Mouse (Mus musculus) erythroblast, embryonic 14.5 days (primary cell): ENCODE measurements around the gene Ubqln1. TPM values are rescaled to one million over a fixed set of nuclear protein-coding genes. Genes with fewer than 3 reads are reported as not detected.

ENCODE experiments used
- H3K27me3 ChIP-seq: 2 replicates; pipeline ENCODE4 v1.6.1; 2012; ENCODE audit warnings: inconsistent platforms; ENCODE audit not compliant: control insufficient read depth
- H3K36me3 ChIP-seq: 2 replicates; pipeline ENCODE4 v1.6.1; 2012; ENCODE audit warnings: mild to moderate bottlenecking, inconsistent platforms; ENCODE audit not compliant: control insufficient read depth
- H3K4me1 ChIP-seq: 2 replicates; pipeline ENCODE4 v1.6.1; 2012; ENCODE audit warnings: inconsistent platforms; ENCODE audit not compliant: control insufficient read depth
- H3K4me3 ChIP-seq: replicated peaks from 2 replicates; pipeline ENCODE3; 2012; ENCODE audit warnings: moderate library complexity, mild to moderate bottlenecking, inconsistent platforms
- H3K9me3 ChIP-seq: 2 replicates; pipeline ENCODE4 v1.6.1; 2012; ENCODE audit warnings: low read length, inconsistent platforms, mixed read lengths; ENCODE audit not compliant: control insufficient read depth
- GATA1 ChIP-seq: IDR thresholded peaks from 2 replicates; pipeline ENCODE4 v1.6.1; 2012; ENCODE audit warnings: low read length, inconsistent platforms, mixed read lengths
- TAL1 ChIP-seq: IDR thresholded peaks from 3 replicates; pipeline ENCODE4 v1.6.1; 2012; ENCODE audit warnings: low read length, inconsistent platforms, mixed read lengths
- polyA plus RNA-seq: library from polyadenylated mRNA; stranded (reverse); fragments of >175 nt; gene quantifications from 2 replicates; pipeline ENCODE4 v1.2.3, GENCODE M21; 2012

Ubqln1 gene
- polyA plus RNA-seq, 1 experiment, result 4.3 TPM

DNA sequence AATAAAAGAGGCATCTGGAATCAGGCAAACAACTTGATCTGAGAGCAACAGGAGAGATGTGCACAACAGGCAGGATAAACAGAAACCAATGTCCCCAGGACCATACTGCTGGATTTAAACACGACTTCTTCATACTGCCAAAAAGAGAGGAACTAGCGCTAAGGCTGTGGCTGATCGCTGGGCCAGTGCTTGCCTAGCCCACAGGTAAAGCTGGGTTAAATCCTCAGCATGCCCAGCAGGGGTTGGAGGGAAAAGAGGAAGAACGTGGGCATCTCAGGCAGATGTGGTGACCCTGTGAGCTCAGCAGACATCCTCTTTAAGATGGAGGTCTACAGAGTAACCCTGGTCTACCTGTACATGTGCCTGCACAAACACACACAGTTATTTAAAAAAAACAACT lies 10.5 kb downstream of the Ubqln1 start:
- H3K36me3 ChIP-seq, result peaks cover 4% of the 10 kb centered on the region
- TF ChIP-seq GATA1 (no peak), TAL1 (no peak)
- no peaks in the 10 kb centered on the region for H3K27me3 ChIP-seq
- no peaks in the 10 kb centered on the region for H3K9me3 ChIP-seq
- H3K4me1 ChIP-seq, result peaks cover 22% of the 10 kb centered on the region
- H3K4me3 ChIP-seq, result no peak overlapping the region

DNA sequence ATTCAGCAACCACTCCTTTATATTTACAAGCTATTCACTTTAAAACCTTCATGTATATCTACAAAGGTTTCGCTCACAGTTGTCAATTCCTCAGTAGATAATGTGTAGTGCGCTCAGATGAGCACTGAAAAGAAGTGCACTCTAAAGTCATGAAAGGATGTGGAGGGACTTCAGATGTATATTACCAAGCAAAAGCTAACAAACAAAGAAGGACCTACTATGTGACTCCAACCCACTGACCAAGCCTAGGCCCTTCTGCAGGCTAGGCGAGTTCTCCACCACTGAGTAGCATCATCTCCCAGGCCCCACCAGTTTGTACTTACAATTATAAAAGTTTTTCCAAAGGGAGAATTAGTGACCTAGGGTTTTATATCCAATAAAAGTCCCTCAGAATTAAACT lies 11.3 kb downstream of the Ubqln1 start:
- no peaks in the 10 kb centered on the region for H3K27me3 ChIP-seq
- H3K4me3 ChIP-seq, result no peak overlapping the region
- H3K9me3 ChIP-seq, result no peaks in the 10 kb centered on the region
- TF ChIP-seq TAL1 (no peak), GATA1 (no peak)
- peaks cover 16% of the 10 kb centered on the region for H3K4me1 ChIP-seq
- peaks cover 4% of the 10 kb centered on the region for H3K36me3 ChIP-seq

DNA sequence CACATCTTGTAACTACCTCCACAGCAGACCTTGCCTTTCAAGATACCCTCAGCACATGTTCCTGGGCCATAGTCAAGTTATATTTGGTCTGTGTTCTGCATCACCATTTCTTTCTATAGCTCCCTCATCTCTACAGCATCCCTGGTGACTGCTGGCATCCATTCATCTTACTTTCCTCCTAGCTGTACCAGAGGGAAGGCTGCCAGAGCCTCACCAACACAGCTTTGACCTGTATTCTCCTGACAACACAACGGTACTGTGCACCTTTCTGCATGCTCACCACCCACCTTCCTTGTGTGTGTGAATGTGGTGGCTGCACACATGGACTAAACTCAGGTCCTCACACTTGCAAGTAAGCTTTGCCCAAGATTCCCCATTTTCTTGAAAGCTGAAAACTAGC lies 12.6 kb downstream of the Ubqln1 start:
- no peak overlapping the region for H3K4me3 ChIP-seq
- H3K36me3 ChIP-seq, result peaks cover 7% of the 10 kb centered on the region
- H3K27me3 ChIP-seq, result no peaks in the 10 kb centered on the region
- no peaks in the 10 kb centered on the region for H3K9me3 ChIP-seq
- H3K4me1 ChIP-seq, result peaks cover 16% of the 10 kb centered on the region
- no peak for TF ChIP-seq TAL1
- TF ChIP-seq GATA1, result no peak

- Histone ChIP-seq H3K36me3 (peaks cover 17% of the 10 kb centered on the region), H3K9me3 (no peaks in the 10 kb centered on the region), H3K27me3 (no peaks in the 10 kb centered on the region), H3K4me3 (no peak overlapping the region), H3K4me1 (peaks cover 16% of the 10 kb centered on the region)
- TF ChIP-seq GATA1 (no peak), TAL1 (no peak)
Measured at GRCm38 (mm10) chr13:58201908-58202307, 13.5 kb downstream of the Ubqln1 start.

DNA sequence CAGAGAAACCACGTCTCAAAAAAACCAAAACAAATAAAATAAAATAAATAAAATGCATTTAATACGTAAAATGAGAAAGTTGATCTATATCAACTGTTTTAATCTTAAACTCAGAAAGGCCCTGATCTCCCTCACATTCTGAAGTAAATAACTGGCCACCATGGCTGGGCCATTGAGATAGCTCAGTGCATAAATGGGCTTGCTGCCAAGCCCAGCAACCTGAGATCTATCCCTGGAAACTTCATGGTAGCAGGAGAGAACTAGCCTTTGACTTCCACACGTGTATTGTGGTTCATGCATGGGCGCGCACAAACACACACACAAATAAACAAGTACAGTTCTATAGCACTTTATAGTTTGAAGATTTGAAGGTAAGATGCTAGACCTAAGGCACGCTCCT lies 14.1 kb downstream of the Ubqln1 start:
- peaks cover 12% of the 10 kb centered on the region for H3K4me1 ChIP-seq
- TF ChIP-seq TAL1 (no peak), GATA1 (no peak)
- no peaks in the 10 kb centered on the region for H3K9me3 ChIP-seq
- peaks cover 18% of the 10 kb centered on the region for H3K36me3 ChIP-seq
- no peak overlapping the region for H3K4me3 ChIP-seq
- no peaks in the 10 kb centered on the region for H3K27me3 ChIP-seq

DNA sequence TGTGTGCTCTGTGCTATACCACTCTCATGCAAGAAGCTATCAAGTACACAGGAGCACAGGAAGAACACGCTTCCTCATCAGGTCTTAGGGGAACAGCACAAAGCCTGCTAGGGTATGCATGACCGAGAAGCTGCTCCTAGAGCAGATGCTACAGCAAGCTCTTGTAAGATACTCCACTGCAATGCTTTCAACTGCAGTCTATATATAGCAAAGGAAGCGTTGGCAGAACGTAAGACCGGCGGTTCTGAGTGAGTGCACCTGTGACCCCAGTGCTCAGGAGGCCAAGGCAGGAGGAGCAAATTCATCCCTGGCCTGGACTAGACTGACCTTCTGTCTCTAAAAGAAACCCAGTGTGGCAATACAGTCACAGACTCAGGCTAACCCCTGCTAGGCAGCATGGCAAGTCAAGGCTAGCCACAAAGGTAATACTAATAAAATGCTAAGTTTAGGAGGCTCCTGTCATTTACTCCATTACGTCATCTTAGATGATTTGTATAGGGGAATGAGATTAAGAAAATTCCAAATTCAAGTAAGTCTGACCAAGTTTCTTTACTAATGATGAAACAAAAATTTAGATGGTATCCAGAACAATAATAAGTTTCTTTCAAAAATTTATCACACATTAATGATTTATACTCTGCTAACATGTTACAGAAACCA lies 17.3 kb downstream of the Ubqln1 start:
- H3K27me3 ChIP-seq, result no peaks in the 10 kb centered on the region
- no peak for TF ChIP-seq TAL1
- TF ChIP-seq GATA1, result no peak
- no peak overlapping the region for H3K4me3 ChIP-seq
- H3K9me3 ChIP-seq, result no peaks in the 10 kb centered on the region
- peaks cover 8% of the 10 kb centered on the region for H3K4me1 ChIP-seq
- peaks cover 45% of the 10 kb centered on the region for H3K36me3 ChIP-seq

- H3K9me3 ChIP-seq, result no peaks in the 10 kb centered on the region
- H3K4me1 ChIP-seq, result peaks cover 4% of the 10 kb centered on the region; the same call in 1 of the 2 replicates
- H3K27me3 ChIP-seq, result no peaks in the 10 kb centered on the region
- H3K36me3 ChIP-seq, result peaks cover 53% of the 10 kb centered on the region
- H3K4me3 ChIP-seq, result no peak overlapping the region
- no peak for TF ChIP-seq GATA1
- no peak for TF ChIP-seq TAL1
Measured at GRCm38 (mm10) chr13:58197211-58197610, 18.2 kb downstream of the Ubqln1 start.

GRCm38 (mm10) chr13:58194908-58195307 lies 20.5 kb downstream of the Ubqln1 start:
- H3K4me1 ChIP-seq, result no peaks in the 10 kb centered on the region
- H3K9me3 ChIP-seq, result no peaks in the 10 kb centered on the region
- TF ChIP-seq TAL1 (no peak), GATA1 (no peak)
- no peaks in the 10 kb centered on the region for H3K27me3 ChIP-seq
- no peak overlapping the region for H3K4me3 ChIP-seq
- peaks cover 74% of the 10 kb centered on the region for H3K36me3 ChIP-seq

DNA sequence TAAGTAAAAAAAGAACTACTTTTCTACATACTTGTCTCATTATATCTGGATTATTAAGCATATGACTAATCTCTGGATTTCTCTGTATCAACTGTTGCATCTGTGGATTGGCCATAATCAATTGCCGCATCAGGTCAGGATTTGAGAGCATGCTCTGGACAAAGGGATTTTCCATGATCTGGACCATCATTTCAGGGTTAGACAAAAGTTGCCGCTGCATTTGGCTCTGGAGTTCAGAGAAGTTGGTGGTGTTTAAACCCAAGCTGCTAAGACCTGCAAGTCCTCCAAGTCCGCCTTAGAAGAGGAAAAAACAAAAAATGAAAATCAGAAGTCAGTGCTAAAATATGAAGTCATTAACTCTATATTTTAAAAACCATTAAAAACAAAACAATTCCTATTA lies 22.2 kb downstream of the Ubqln1 start:
- no peak overlapping the region for H3K4me3 ChIP-seq
- H3K9me3 ChIP-seq, result no peaks in the 10 kb centered on the region
- peaks cover 89% of the 10 kb centered on the region for H3K36me3 ChIP-seq
- H3K4me1 ChIP-seq, result no peaks in the 10 kb centered on the region
- TF ChIP-seq GATA1 (no peak), TAL1 (no peak)
- H3K27me3 ChIP-seq, result no peaks in the 10 kb centered on the region

DNA sequence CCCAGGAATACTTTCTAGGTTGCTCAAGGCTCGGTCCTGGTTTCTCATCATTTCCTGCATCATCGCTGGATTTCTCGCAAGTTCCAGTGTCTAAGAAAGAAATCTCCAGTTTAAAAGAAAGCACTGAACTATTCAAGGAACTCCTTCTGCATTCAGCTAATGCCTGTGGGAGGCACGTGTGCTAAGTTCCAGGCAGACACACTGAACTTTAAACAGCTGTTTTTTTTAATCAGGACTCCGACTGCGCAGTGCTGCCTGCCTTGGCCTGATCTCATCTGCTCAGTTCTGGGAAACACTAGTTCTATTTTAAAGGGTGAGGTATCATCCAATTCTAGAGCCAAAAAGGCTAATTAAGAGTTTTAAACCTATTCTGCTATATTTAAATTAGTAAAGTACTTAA lies 23.3 kb downstream of the Ubqln1 start:
- H3K27me3 ChIP-seq, result no peaks in the 10 kb centered on the region
- no peak for TF ChIP-seq TAL1
- TF ChIP-seq GATA1, result no peak
- no peak overlapping the region for H3K4me3 ChIP-seq
- H3K36me3 ChIP-seq, result peaks cover 88% of the 10 kb centered on the region
- no peaks in the 10 kb centered on the region for H3K9me3 ChIP-seq
- H3K4me1 ChIP-seq, result no peaks in the 10 kb centered on the region
